ENCODE assay signal across 8 mouse cellular contexts in genomic region chr14:21989291-21989913, GRCm38 (mm10). TPM values are rescaled to one million over a fixed set of nuclear protein-coding genes. Genes with fewer than 3 reads are reported as not detected.
DNase-seq lines count a peak whose midpoint lies in the region; ATAC-seq and TF ChIP-seq lines count a peak whose summit lies in the region.

TSS of gene Zfp503 (minus strand) at chr14:21989601.

- peaks cover 17% of the 10 kb centered on the region for H3K36me3 ChIP-seq in embryonic facial prominence, embryonic 10.5 days (replicated peaks)
- no peaks in the 10 kb centered on the region; the same call in 1 of the 2 replicates for H3K36me3 ChIP-seq in heart, embryonic 11.5 days (ENCODE audit: control insufficient read depth, insufficient read depth, low read length)
- H3K36me3 ChIP-seq in kidney, embryonic 15.5 days: peaks cover 13% of the 10 kb centered on the region

- H3K4me3 ChIP-seq in layer of hippocampus, adult 2 months: peak within 1 kb of the TSS; percentile 79
- H3K4me3 ChIP-seq in embryonic facial prominence, embryonic 10.5 days: peak within 1 kb of the TSS; percentile 85
- peak within 1 kb of the TSS; percentile 56 for H3K4me3 ChIP-seq in heart, embryonic 11.5 days (ENCODE audit: low read depth, low read length)
- peak within 1 kb of the TSS; percentile 71 for H3K4me3 ChIP-seq in kidney, embryonic 15.5 days (replicated peaks)

- H3K4me2 ChIP-seq in heart, embryonic 11.5 days: peak within 1 kb of the TSS; percentile 89
- H3K4me2 ChIP-seq in kidney, embryonic 15.5 days: peak within 1 kb of the TSS; percentile 87

- H3K27ac ChIP-seq in layer of hippocampus, adult 2 months: peak within 1 kb of the TSS; percentile 52; the same call in 1 of the 2 replicates
- H3K27ac ChIP-seq in embryonic facial prominence, embryonic 10.5 days (replicated peaks): peak within 1 kb of the TSS; percentile 92
- H3K27ac ChIP-seq in heart, embryonic 11.5 days (ENCODE audit: low read depth, low read length): peak within 1 kb of the TSS; percentile 29; the same call in 1 of the 2 replicates
- H3K27ac ChIP-seq in kidney, embryonic 15.5 days: peak within 1 kb of the TSS; percentile 99

- H3K9me3 ChIP-seq in embryonic facial prominence, embryonic 10.5 days: no peaks in the 10 kb centered on the region
- H3K9me3 ChIP-seq in heart, embryonic 11.5 days (replicated peaks; ENCODE audit: control insufficient read depth, low read length): no peaks in the 10 kb centered on the region
- no peaks in the 10 kb centered on the region for H3K9me3 ChIP-seq in kidney, embryonic 15.5 days (replicated peaks)

- peak within 1 kb of the TSS; percentile 58 for H3K9ac ChIP-seq in heart, embryonic 11.5 days (ENCODE audit: low read depth, low read length)
- H3K9ac ChIP-seq in kidney, embryonic 15.5 days: peak within 1 kb of the TSS; percentile 59

- DNase-seq in layer of hippocampus, adult 2 months (ENCODE audit: low spot score in 2 of 2): no peak
- no peak for DNase-seq in layer of hippocampus, postnatal 36 days
- peak; percentile 79 for DNase-seq in embryonic facial prominence, embryonic 10.5 days (ENCODE audit: low spot score)
- DNase-seq in lung, postnatal 10 days: peak; percentile 85
- DNase-seq in skeletal muscle tissue, adult 2 months (ENCODE audit: low read depth, low spot score): peak; percentile 42

- WGBS in embryonic facial prominence, embryonic 10.5 days: under 1% methylated on average over 37 of the region's 37 CpGs
- WGBS in heart, embryonic 11.5 days (ENCODE audit: insufficient replicate concordance): under 1% methylated on average over 37 of the region's 37 CpGs
- WGBS in kidney, embryonic 15.5 days: 0% methylated on average over 37 of the region's 37 CpGs

- ATAC-seq in heart, embryonic 11.5 days (replicated peaks; ENCODE audit: insufficient number of reproducible peaks, low FRiP score, low TSS enrichment): no peak
- ATAC-seq in kidney, embryonic 15.5 days (replicated peaks; ENCODE audit: low FRiP score): peak; percentile 52
- ATAC-seq in megakaryocyte progenitor cell, adult 5-6 weeks (replicated peaks; ENCODE audit: poor library complexity): no peak

- peaks cover 82% of the 10 kb centered on the region for H3K4me1 ChIP-seq in embryonic facial prominence, embryonic 10.5 days
- H3K4me1 ChIP-seq in heart, embryonic 11.5 days (ENCODE audit: control insufficient read depth, insufficient read depth, low read length): peaks cover 31% of the 10 kb centered on the region
- H3K4me1 ChIP-seq in kidney, embryonic 15.5 days: peaks cover 39% of the 10 kb centered on the region

- TF ChIP-seq CTCF in layer of hippocampus, adult 2 months (conservative IDR thresholded peaks at IDR 0.05): peak; percentile 30

- peaks cover 88% of the 10 kb centered on the region for H3K27me3 ChIP-seq in embryonic facial prominence, embryonic 10.5 days (replicated peaks; ENCODE audit: low read depth, poor library complexity, severe bottlenecking)
- H3K27me3 ChIP-seq in heart, embryonic 11.5 days (ENCODE audit: control insufficient read depth, insufficient read depth, low read length): peaks cover 70% of the 10 kb centered on the region
- no peaks in the 10 kb centered on the region for H3K27me3 ChIP-seq in kidney, embryonic 15.5 days

RNA-seq across cellular contexts. Expression of gene Zfp503, which starts in this region (rescaled TPM):
- total RNA-seq in layer of hippocampus, adult 2 months (2021): 1 to 10 TPM; 2.2 to 2.5 TPM
- total RNA-seq in layer of hippocampus, postnatal 36 days (2021): 1 to 10 TPM; 2.8 to 3.0 TPM
- 9.7 and 12.5 TPM in 2 replicates for polyA plus RNA-seq in embryonic facial prominence, embryonic 10.5 days (2016; fragmentation: Nextera tagmentation; extraction: Ambion mirVana)
- polyA plus RNA-seq in heart, embryonic 11.5 days (2014; fragmentation: Nextera tagmentation; extraction: Ambion mirVana): 2.3 and 3.3 TPM in 2 replicates
- 37.0 and 39.5 TPM in 2 replicates for polyA plus RNA-seq in kidney, embryonic 15.5 days (2015; fragmentation: Nextera tagmentation; extraction: Ambion mirVana)
- 0.30 and 0.44 TPM in 2 replicates for total RNA-seq in megakaryocyte progenitor cell, adult 5-6 weeks (2015)
- total RNA-seq in megakaryocyte progenitor cell, adult 5-6 weeks (2017): 0.03 and 0.12 TPM in 2 replicates

Comparison
In these comparisons a context has a peak if more than half of its experiments do, and no peak if none do; other contexts are left out.
1. DNase-seq: peak in embryonic facial prominence, embryonic 10.5 days (single experiment), lung, postnatal 10 days (single experiment) and skeletal muscle tissue, adult 2 months (single experiment); none in layer of hippocampus, adult 2 months (0 of 2) and layer of hippocampus, postnatal 36 days (0 of 2).
2. H3K27ac ChIP-seq: peak in every context shown above with its lines; median percentile 99 in kidney, embryonic 15.5 days; 92 in embryonic facial prominence, embryonic 10.5 days; 52 in layer of hippocampus, adult 2 months; 29 in heart, embryonic 11.5 days.
3. Peak in every context shown above with its lines, with median percentiles within 50 percentile points of each other: H3K4me3 ChIP-seq.